Mouse (Mus musculus) forelimb bud, embryonic 11.5 days (tissue): ENCODE measurements around the gene Slc34a3.

Experiments
- DNase-seq: peaks from one replicate; pipeline ENCODE4 v3.0.0-alpha.2; 2012; ENCODE audit warnings: low read depth, low spot score

Gene Slc34a3

GRCm38 (mm10) chr2:25225811-25226379, 8.3 kb downstream of the Slc34a3 start:
- no peak for DNase-seq

DNA sequence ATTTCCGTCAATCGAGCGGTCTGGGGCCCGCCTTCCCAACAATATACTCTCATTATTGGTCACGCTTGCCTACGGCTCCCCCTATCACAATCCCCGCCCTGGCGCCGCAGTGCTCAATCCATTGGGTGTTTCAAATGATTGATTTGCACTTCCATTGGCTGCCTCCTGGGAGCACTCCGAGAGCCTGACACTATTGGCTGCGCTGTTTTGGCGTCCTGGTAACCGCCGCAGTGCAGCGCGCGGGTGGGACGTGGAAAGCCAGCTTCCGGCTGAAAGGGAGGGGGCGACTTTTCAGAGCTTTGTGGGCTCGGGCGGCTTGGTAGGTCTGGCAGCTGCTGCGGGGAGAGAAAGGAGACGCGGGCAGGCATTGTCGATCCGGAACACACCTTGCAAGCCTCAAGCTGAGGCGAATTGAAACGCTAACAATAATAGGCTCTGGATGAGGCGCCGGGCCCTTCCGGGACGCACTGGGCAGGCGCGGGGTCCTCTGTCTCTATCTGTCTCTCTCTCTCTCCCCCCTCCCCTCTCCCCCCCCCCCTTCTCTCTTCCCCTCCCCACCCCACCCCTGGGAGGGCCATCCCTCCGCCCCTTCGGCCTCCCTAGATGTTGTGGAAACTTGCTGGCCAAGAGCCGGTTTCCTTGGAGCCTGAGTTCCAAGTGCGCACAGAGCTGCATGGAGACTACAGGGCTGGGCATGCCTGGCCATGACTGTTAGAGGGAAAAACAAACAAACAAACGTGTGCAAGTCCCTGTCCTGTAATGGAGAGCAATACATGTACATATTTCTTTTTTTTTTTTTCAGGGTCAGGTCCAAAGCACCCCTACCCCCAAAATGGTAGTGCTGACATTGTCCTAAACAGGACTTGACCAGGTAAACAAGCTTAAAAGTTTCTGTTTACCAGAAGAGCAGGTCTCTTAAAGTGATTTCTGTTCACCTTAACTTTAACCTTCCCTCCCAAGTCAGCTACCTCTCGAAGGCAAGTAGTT, 9.1 kb downstream of the Slc34a3 start:
- peak; percentile 99 for DNase-seq

DNA sequence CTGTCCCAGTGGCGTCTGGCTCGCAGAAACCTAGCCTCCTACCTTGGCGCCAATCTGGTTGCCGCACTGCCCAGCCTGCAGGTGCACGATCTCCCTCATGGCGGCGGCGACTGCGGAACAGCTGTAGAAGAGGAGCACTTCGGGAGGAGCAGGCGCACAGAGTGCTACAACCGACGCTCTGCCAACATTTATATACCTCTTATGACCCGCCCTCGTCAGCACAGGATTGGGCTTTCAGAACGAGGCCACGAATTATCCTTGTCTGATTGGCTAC, 9.7 kb downstream of the Slc34a3 start, which contains the start of gene Tubb4b:
Gene Tubb4b, minus strand, starts transcription at position 211 of the 274 bp plus-strand sequence.
- DNase-seq: no peak

- no peak for DNase-seq
These were observed 10.3 kb downstream of the Slc34a3 start for GRCm38 (mm10) chr2:25223681-25224491.

- DNase-seq: no peak
These were observed 12.8 kb downstream of the Slc34a3 start for GRCm38 (mm10) chr2:25221331-25221772.

DNA sequence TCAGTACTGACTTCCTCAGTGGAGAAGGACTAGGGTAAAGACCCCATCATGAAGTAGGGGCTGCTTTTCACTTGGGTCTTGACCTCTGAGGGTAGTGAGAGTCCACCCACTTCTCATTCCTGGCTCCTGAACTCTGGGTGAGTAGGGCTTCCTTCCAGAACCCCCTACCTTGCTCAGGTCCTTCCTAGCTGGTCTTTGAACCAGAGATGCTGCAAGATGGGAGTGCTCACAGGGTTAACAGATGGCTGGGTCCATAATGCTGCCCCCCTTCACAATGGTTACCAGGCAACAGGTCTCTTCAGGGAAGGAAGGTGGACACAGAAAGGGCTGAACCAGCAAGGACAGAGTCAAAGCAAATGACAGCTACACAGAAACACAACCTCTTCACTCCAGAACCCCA, 15.7 kb downstream of the Slc34a3 start, which contains the start of gene Fam166a:
Gene Fam166a, plus strand, starts transcription at position 301 of the 400 bp plus-strand sequence.
- DNase-seq: no peak

DNA sequence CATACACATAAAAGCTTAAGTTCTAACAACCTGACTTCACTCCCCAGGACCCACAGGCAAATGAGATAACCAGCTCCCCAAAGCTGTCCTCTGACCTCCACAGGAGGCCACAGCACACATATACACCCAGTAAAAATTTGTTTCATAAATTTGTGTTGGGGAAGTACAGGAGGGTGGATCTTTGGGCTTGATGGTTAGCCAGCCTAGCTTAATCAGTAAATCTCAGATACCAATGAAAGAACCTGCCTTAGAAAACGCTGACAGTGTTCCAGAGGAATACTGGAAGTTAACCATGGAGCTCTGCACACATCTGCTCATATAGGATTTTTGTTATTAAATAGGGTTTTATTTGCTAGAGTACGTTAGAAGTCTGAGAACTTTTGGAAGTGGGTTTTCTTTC, 16.5 kb downstream of the Slc34a3 start:
- no peak for DNase-seq

DNA sequence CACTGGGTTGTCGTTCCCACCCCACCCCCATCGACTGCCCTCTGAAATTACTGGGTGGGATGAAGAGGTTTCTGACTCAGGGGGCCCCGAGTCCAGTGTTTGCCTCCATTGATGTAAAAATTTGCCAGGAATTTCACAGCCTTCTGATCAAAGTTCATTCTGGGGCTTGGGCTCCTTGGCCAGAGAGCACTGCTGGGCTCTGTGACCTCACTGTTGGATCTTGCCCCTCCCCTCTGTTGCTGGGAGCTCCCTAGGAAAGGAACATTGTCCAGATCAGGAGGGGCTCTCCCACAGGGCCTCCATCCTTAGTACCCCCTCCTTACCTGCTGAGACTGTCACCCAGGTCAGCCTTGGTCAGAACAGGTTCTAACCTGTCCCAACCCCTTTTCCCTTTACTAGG, 19.7 kb downstream of the Slc34a3 start, which contains the start of gene Stpg3:
Gene Stpg3, minus strand, starts transcription at position 194 of the 400 bp plus-strand sequence.
- DNase-seq: no peak

DNA sequence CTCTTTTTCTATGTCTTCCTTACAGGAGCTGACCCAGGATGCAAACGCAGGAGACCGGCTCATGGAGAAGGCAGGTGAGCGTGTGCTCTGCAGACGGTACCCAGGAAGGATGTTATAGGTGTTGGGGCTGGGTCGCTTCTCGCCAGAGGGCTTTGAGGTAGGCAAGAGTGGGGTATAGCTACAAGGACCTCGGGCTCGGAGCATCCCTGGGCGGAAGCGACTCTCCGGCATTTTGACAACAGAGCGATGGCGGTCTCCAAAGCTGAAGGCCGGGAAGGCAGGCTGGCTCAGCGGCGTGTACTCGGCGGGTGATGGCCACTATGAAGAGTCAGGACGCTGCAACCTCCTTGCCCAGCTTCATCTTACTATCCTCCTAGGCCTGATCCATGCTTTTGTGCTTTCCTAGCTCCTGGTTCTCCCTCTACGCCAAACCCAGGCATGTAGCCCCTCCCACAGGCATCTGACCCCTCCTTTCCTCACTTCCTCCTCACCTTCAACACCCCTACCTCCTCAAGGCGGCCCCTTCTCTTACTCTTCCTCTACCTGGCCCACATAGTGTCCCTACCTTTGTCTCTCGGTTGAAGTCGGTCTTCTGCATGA, 20.8 kb downstream of the Slc34a3 start:
- DNase-seq: no peak

GRCm38 (mm10) chr2:25211121-25211670, 23.0 kb downstream of the Slc34a3 start, which contains the start of gene Nelfb:
Gene Nelfb, minus strand, starts transcription at chr2:25211489.
- peak; percentile 88 for DNase-seq

DNA sequence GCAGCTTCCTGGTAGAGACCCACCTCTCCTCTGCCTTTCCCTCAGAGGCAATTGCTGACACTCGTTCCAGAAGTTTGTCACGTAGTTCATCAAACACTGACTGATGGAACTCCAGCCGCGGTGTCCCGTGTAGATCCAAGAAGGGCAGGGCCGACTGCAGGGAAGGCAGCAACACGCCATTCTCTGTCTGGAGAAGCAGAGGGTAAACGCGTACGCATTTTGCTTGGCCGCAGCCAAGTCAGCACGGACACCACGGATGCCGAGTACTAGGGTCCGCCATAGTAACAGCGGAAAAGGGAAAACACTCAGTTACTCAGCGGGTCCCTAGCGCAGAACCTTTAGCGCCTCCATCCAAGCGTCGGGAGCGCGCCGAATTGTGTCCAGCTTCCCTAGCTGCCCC, 23.5 kb downstream of the Slc34a3 start:
- DNase-seq: no peak

- no peak for DNase-seq
These were observed 26.6 kb downstream of the Slc34a3 start for GRCm38 (mm10) chr2:25207593-25207992.

DNA sequence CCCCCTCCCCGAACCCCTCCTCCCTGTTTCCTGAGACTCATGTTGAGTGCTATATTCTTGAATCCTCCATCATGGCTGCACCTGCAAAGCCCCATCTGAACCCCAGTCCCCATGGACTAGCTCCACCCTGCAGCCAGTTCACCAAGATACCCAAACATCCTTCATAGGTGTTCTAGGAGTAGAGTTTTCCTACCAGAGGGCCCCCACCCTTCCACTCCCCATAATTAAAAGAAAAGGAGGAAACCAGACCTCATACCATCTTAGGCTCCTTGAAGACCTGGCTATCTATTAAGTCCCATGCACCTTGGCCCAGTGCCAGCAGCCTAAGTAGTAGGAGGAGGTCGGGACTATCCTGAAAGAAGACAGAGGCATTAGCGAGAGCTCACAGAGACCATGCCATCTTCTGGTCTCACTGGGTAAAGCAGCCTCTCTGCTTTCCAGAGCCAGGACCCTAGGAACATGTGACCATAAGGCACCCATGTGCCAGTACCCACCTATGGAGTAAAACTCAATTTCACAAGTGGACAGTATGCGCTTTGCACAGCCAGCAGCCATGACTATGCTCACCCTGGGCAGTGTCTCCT, 30.4 kb downstream of the Slc34a3 start:
- DNase-seq: no peak

DNA sequence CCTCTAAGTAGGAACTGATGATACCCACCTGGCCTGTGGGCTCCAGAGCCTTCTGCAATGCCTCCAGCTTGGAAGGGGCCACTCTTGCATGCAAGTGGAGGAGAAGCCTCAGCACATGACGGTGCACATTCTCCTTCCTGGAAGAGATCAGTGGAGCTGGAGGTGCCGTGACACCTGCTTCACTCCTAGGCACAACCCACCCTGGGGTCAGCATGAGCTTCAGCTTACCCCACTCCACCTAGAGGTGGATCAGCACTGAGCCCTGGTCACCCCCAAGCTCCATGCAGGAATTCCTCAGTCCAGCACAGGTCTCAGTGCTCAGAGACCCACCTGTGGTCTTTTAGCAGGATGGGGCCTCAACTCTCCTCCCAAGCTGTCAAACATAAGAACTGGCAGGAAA, 33.5 kb downstream of the Slc34a3 start:
- no peak for DNase-seq

DNA sequence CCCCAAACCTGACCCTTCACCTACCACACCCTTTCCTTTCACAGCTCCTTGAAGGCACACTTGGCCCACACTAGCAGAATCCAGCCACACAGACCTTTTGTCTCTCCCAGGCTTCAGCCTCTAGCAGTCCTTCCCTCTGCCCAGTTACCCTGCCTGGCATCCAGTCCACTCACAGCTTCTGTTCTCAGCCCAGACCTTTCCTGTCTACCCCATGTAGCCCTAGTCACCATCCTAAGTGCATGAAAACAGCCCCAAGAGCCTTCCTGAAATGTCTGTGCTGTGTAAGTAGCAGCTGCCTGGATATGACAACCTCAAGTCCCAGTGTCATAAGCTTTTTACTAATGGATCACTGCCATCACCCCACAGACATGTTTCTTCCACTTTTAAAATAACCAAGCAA, 36.2 kb downstream of the Slc34a3 start:
- DNase-seq: no peak

DNA sequence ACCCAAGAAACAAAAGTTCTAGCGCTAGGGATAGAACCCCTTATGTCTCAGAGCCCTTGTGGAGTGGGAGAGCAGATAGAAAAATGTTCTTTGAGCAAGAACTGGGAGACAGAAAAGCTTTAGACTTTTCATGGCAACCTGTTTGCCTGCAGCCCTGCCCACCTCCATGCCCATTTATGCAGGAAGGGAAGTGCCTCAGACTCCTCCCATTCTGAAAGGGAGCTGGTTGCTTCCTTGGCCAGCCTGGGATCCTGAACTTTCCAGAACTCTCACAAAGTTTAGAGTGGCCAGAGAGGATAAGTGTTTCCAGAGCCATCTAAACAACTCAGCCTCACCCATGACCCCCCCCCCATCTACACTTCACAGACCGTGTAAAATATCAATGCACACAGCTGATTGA, 37.0 kb downstream of the Slc34a3 start:
- no peak for DNase-seq

DNA sequence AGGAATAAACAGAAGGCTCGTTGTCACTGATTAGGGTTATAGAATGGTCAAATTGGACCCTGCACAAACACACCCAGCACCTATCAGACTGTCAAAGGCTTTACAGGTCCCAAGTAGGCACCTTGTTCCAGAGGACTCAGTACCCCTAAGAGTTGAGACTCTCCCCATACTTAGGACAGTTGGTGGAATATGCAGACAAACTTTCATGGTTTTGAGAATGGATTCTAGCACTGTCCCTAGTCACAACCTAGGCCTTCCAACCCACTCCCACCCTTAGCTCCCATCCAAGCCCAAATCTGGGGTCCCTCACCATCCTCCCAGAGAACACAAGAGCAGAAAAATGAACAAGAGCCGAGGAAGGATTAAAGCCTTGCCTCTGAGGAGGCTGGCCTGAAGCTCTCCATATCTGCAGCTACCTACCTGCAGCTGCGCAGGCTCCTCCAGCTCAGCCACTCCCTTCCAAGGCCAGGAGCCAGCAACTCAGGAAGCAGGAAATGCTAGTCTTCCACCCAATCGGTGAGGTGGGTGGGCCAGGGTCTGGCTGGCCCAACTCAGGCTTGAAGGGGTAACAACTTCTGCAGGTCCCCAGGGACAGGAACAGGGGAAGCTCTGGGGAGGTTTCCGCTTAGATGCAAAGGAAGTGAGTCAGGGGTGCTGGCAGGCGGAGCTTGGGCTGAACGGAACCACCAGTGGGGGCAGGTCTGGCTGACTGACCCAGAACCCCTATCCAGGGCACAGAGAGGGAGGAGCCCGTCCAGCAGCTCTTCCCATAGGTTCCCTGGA, 37.8 kb downstream of the Slc34a3 start, which contains the start of gene Tor4a:
Gene Tor4a, minus strand, starts transcription at position 715 of the 783 bp plus-strand sequence.
- DNase-seq: peak; percentile 39

DNA sequence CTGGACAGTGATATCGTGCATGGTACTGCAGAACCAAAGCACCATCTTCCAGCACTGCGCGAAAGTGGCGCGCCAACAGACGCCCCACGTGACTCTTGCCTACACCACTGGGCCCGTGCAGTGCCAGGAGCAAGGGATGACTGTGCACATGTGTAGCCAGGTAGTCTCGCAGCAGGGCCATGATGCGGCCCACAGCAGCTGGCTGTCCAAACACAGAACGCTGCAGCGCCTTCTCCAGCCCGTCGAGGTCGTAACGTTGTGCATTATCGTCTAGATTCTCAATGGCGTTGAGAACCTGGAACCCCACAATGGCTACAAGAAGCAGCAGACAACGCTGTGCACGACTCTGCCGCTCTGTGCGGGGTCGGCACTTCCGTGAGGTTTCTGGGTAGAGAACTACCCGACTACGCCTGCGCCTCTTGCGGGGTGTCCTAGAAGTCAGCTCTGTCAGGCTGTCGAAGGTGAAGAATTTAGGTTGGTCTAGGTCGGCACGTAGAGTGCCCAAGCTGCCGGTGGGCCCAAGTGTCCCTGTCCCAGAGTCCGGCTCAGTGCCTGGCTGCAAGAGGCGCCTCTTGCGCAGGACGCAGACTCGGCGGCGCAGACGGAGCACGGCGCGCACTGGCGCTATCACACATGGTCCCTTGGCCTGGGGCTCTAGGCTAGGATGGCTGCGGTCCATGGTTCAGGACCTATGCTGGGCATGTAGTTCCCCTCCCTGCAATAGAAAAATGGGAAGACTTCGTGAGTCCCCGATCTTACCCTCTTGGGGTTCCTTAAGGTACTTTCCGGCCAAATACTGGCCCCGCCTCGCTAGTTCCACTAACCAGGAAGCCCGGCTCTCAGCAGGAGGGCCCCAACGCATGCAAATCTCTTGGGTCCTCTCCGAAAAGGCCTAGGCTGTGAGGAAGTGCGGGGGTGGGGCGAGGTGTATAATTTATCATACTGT, 38.7 kb downstream of the Slc34a3 start:
- no peak for DNase-seq
